Mouse (Mus musculus) mouse embryonic stem cell (cell line): ENCODE data around the gene E130308A19Rik.

Source experiments
- in situ Hi-C, 2 experiments: fragments of 300-500 bp; cut with MboI; formaldehyde crosslinking; loops; 1 replicate in 1 of 2; 3 replicates in 1 of 2; pipeline ENCODE4 v1.14.3; 2019 to 2020; ENCODE audit warnings: low sequenced_read_pairs in 2 of 2, low pct_unique_long_range_greater_than_20kb in 1 of 2, mixed read lengths in 1 of 2; ENCODE audit not compliant: unreplicated experiment in 1 of 2

The E130308A19Rik gene

GRCm38 (mm10) chr4:59795788-59796455 lies 169.9 kb downstream of the E130308A19Rik start:
- in situ Hi-C loops, result no loop called here

GRCm38 (mm10) chr4:59800181-59800580 lies 174.2 kb downstream of the E130308A19Rik start:
- in situ Hi-C loops, result no loop called here

GRCm38 (mm10) chr4:59801489-59801888 lies 175.5 kb downstream of the E130308A19Rik start, which contains the start of gene Inip:
Gene Inip (minus strand): TSS chr4:59801589.
- in situ Hi-C loops, result no loop called here

- in situ Hi-C loops, result no loop called here
Measured at GRCm38 (mm10) chr4:59802107-59802506, 176.1 kb downstream of the E130308A19Rik start.

GRCm38 (mm10) chr4:59802792-59803191 lies 176.8 kb downstream of the E130308A19Rik start:
- in situ Hi-C loops, result no loop called here

GRCm38 (mm10) chr4:59803358-59803757 lies 177.3 kb downstream of the E130308A19Rik start:
- in situ Hi-C loops, result no loop called here

GRCm38 (mm10) chr4:59804754-59805153 lies 178.7 kb downstream of the E130308A19Rik start:
- in situ Hi-C loops, result no loop called here

- in situ Hi-C loops, result no loop called here
Measured at GRCm38 (mm10) chr4:59805181-59805967, 179.4 kb downstream of the E130308A19Rik start, which contains the start of gene Snx30. Gene Snx30 (plus strand): TSS chr4:59805840.

- in situ Hi-C loops, result no loop called here
Measured at GRCm38 (mm10) chr4:59805968-59806878, 180.2 kb downstream of the E130308A19Rik start.

GRCm38 (mm10) chr4:59806879-59807195 lies 180.8 kb downstream of the E130308A19Rik start:
- in situ Hi-C loops, result no loop called here

- in situ Hi-C loops, result no loop called here
Measured at GRCm38 (mm10) chr4:59807521-59807920, 181.5 kb downstream of the E130308A19Rik start.

- in situ Hi-C loops, result no loop called here
Measured at GRCm38 (mm10) chr4:59808396-59808795, 182.4 kb downstream of the E130308A19Rik start.
